In the genomic region with DNA sequence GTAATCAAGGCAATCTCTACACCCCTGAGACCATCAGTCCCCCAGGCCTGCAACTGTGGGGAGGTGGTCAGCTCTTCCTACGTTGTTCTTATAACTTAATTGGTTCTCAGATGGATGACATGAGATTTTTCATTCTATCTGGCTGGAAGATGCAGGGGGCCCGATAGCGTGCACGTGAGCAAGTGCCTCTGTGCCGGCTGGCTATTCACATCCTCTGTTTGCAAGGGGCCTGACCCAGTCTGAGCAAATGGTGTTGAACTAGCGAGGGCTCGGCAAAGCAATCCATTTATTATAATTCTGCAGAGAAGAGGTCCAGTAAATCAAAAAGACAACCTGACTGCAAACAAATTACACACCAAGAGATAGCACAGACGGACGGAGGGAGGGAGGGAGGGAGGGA, we compare ENCODE assay signal across 17 mouse cellular contexts.
DNase-seq lines count a peak whose midpoint lies in the region; ATAC-seq lines count a peak whose summit lies in the region.
"Had no signal": no experiment of that assay in that cellular context is flagged by ENCODE, and none has a peak within 500 bp of the region (broad histone marks: within the 10 kb centered on the region; RNA-seq: fewer than 3 reads in every experiment).

No protein-coding gene starts in this region.

- no peak for ATAC-seq in forebrain, embryonic 15.5 days (replicated peaks)
- 0 out of 2 replicates have a peak, but pooled peaks have one; percentile 55 for ATAC-seq in hindbrain, embryonic 16.5 days
- peak; percentile 54; the same call in 1 of the 2 replicates for ATAC-seq in neural tube, embryonic 13.5 days (ENCODE audit: low read depth)
- ATAC-seq: inflammation-experienced regulatory T-cells, adult 6 months; lung, postnatal 0 days had no signal

- H3K27me3 ChIP-seq in forebrain, embryonic 10.5 days (ENCODE audit: poor library complexity, severe bottlenecking) = peaks cover 93% of the 10 kb centered on the region
- H3K27me3 ChIP-seq in forebrain, embryonic 15.5 days = 0 out of 2 replicates have a peak, but pooled peaks cover 8% of the 10 kb centered on the region
- H3K27me3 ChIP-seq in hindbrain, embryonic 16.5 days (replicated peaks; ENCODE audit: control insufficient read depth, insufficient read depth, low read length) = no peaks in the 10 kb centered on the region
- peaks cover 57% of the 10 kb centered on the region for H3K27me3 ChIP-seq in neural tube, embryonic 13.5 days

- WGBS in forebrain, embryonic 10.5 days = 18% methylated on average over 9 of the region's 9 CpGs
- 6% methylated on average over 9 of the region's 9 CpGs for WGBS in forebrain, embryonic 15.5 days
- 9% methylated on average over 9 of the region's 9 CpGs for WGBS in hindbrain, embryonic 16.5 days
- 7% methylated on average over 9 of the region's 9 CpGs for WGBS in neural tube, embryonic 13.5 days

- H3K4me3 ChIP-seq in forebrain, embryonic 10.5 days = peak overlapping the region; percentile 19; the same call in 1 of the 2 replicates
- H3K4me3 ChIP-seq in forebrain, embryonic 15.5 days = no peak overlapping the region
- H3K4me3 ChIP-seq in hindbrain, embryonic 16.5 days (ENCODE audit: low read length) = no peak overlapping the region
- H3K4me3 ChIP-seq in neural tube, embryonic 13.5 days = no peak overlapping the region
- H3K4me3 ChIP-seq: erythroblast, embryonic 14.5 days; limb, embryonic 12.5 days had no signal

- peak overlapping the region; percentile 71 for H3K27ac ChIP-seq in forebrain, embryonic 10.5 days
- peak overlapping the region; percentile 12; the same call in 1 of the 2 replicates for H3K27ac ChIP-seq in forebrain, embryonic 15.5 days (replicated peaks)
- no peak overlapping the region for H3K27ac ChIP-seq in hindbrain, embryonic 16.5 days (ENCODE audit: low read depth, low read length)
- no peak overlapping the region for H3K27ac ChIP-seq in neural tube, embryonic 13.5 days (replicated peaks)
- H3K27ac ChIP-seq: limb, embryonic 12.5 days; liver, embryonic 14.5 days had no signal

- peak; percentile 33 for DNase-seq in forebrain, embryonic 10.5 days (ENCODE audit: extremely low spot score, low spot score)
- no peak for DNase-seq in spleen, postnatal 36 days (ENCODE audit: low spot score in 2 of 2)
- DNase-seq in right cerebral cortex, postnatal 36 days (ENCODE audit: low spot score in 2 of 2) = no peak
- DNase-seq in layer of hippocampus, adult 11-12 months (ENCODE audit: low spot score) = no peak
- DNase-seq: adrenal gland, postnatal 14 days; cerebellum, adult 9-10 months; right cerebral cortex, adult 18-20 months; spleen, adult 18-20 months; thymus, postnatal 36 days had no signal

- H3K9ac ChIP-seq in forebrain, embryonic 15.5 days (replicated peaks) = 0 out of 2 replicates have a peak overlapping the region, but pooled peaks have one; percentile 12
- H3K9ac ChIP-seq in hindbrain, embryonic 16.5 days (ENCODE audit: low read depth, low read length) = no peak overlapping the region
- H3K9ac ChIP-seq in neural tube, embryonic 13.5 days = 0 out of 2 replicates have a peak overlapping the region, but pooled peaks have one; percentile 22
- H3K9ac ChIP-seq: limb, embryonic 12.5 days; liver, embryonic 14.5 days had no signal

- H3K36me3 ChIP-seq in forebrain, embryonic 10.5 days (replicated peaks) = no peaks in the 10 kb centered on the region
- no peaks in the 10 kb centered on the region for H3K36me3 ChIP-seq in forebrain, embryonic 15.5 days
- H3K36me3 ChIP-seq in hindbrain, embryonic 16.5 days (ENCODE audit: control insufficient read depth, insufficient read depth, low read length) = no peaks in the 10 kb centered on the region
- H3K36me3 ChIP-seq in neural tube, embryonic 13.5 days = no peaks in the 10 kb centered on the region
- H3K36me3 ChIP-seq: limb, embryonic 12.5 days had no signal

- H3K4me2 ChIP-seq in forebrain, embryonic 15.5 days (replicated peaks) = no peak overlapping the region
- no peak overlapping the region; the same call in 1 of the 2 replicates for H3K4me2 ChIP-seq in hindbrain, embryonic 16.5 days (ENCODE audit: low read length)
- H3K4me2 ChIP-seq in neural tube, embryonic 13.5 days = peak overlapping the region; percentile 16; the same call in 1 of the 2 replicates
- H3K4me2 ChIP-seq: limb, embryonic 12.5 days had no signal

- no peaks in the 10 kb centered on the region for H3K9me3 ChIP-seq in forebrain, embryonic 10.5 days
- no peaks in the 10 kb centered on the region for H3K9me3 ChIP-seq in forebrain, embryonic 15.5 days
- no peaks in the 10 kb centered on the region for H3K9me3 ChIP-seq in hindbrain, embryonic 16.5 days (ENCODE audit: control insufficient read depth, low read length)
- H3K9me3 ChIP-seq in neural tube, embryonic 13.5 days = no peaks in the 10 kb centered on the region
- H3K9me3 ChIP-seq: limb, embryonic 12.5 days had no signal

- peaks cover 76% of the 10 kb centered on the region for H3K4me1 ChIP-seq in forebrain, embryonic 10.5 days
- H3K4me1 ChIP-seq in forebrain, embryonic 15.5 days = peaks cover 30% of the 10 kb centered on the region
- peaks cover 11% of the 10 kb centered on the region for H3K4me1 ChIP-seq in hindbrain, embryonic 16.5 days (ENCODE audit: control insufficient read depth, insufficient read depth, low read depth, low read length)
- H3K4me1 ChIP-seq in neural tube, embryonic 13.5 days (replicated peaks) = peaks cover 52% of the 10 kb centered on the region

Comparison
In these comparisons a context has a peak if more than half of its experiments do, and no peak if none do; other contexts are left out.
1. H3K27ac ChIP-seq: peak in forebrain, embryonic 10.5 days (single experiment) and forebrain, embryonic 15.5 days (single experiment); none in hindbrain, embryonic 16.5 days (single experiment) and neural tube, embryonic 13.5 days (single experiment).